Mouse (Mus musculus) olfactory bulb, adult 2 months (tissue): ENCODE measurements around the gene Fam13a.

Experiments
- CTCF ChIP-seq: fragments of 200-500 bp; IDR thresholded peaks from 2 replicates; pipeline ENCODE4 v1.5.1; 2012; ENCODE audit warnings: low read depth, mild to moderate bottlenecking, low read length, moderate library complexity; ENCODE audit not compliant: insufficient read depth
- POLR2A ChIP-seq: fragments of 200-500 bp; IDR thresholded peaks from 2 replicates; pipeline ENCODE4 v1.6.1; 2012; ENCODE audit warnings: mild to moderate bottlenecking, low read depth, low read length, moderate library complexity; ENCODE audit not compliant: insufficient read depth

GRCm38 (mm10) chr6:59023455-59024163, 740 bp downstream of the Fam13a start:
- TF ChIP-seq CTCF, result no peak
- no peak for TF ChIP-seq POLR2A
